In the genomic region with DNA sequence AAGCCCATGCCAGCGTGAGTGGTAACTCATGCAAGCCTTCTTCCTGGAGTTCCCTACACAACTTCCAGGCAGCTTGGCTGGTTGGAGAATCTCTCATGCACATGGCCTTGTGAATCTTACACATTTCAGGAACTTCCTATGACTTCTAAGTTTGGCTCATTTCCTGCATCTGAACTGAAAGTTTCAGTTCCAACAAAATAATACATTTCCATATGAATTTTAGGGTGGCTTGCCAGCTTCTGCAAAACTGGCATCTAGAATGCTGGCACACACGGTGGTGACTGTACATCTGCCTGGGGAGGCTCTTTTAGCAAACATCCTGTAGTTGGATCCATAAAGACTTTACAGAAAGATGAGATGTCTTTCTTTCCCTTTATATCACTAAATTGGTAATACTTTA, we compare ENCODE assay signal across 19 mouse cellular contexts.
DNase-seq lines count a peak whose midpoint lies in the region; ATAC-seq and TF ChIP-seq lines count a peak whose summit lies in the region.
"Had no signal": no experiment of that assay in that cellular context is flagged by ENCODE, and none has a peak within 500 bp of the region (broad histone marks: within the 10 kb centered on the region; RNA-seq: fewer than 3 reads in every experiment).

No protein-coding gene starts in this region.

- TF ChIP-seq CTCF in forebrain, postnatal 0 days (IDR thresholded peaks at IDR 0.05; ENCODE audit: low read depth), result no peak
- no peak for TF ChIP-seq CTCF in thymus, adult 2 months (IDR thresholded peaks at IDR 0.05; ENCODE audit: borderline replicate concordance, control insufficient read depth, extremely low read depth, insufficient read depth, low read length, poor library complexity)

- 57% methylated on average over 2 of the region's 2 CpGs for WGBS in forebrain, postnatal 0 days
- 79% methylated on average over 2 of the region's 2 CpGs for WGBS in forebrain, embryonic 13.5 days
- whole genome bisulfite sequencing in thymus, adult 2 months, result 96% methylated on average over 2 of the region's 2 CpGs

- H3K27me3 ChIP-seq in forebrain, postnatal 0 days (ENCODE audit: insufficient read depth, low read length), result no peaks in the 10 kb centered on the region
- H3K27me3 ChIP-seq in forebrain, embryonic 13.5 days, result no peaks in the 10 kb centered on the region
- H3K27me3 ChIP-seq in thymus, adult 2 months (ENCODE audit: control insufficient read depth, insufficient read depth, low read length), result no peaks in the 10 kb centered on the region
- H3K27me3 ChIP-seq: heart, embryonic 15.5 days; hindbrain, embryonic 13.5 days had no signal

- TF ChIP-seq POLR2A in thymus, adult 2 months (IDR thresholded peaks at IDR 0.05; ENCODE audit: control insufficient read depth, extremely low read depth, insufficient read depth, low read length, poor library complexity), result no peak

- peak; percentile 63 for DNase-seq in forebrain, postnatal 0 days
- peak; percentile 16 to 20 for DNase-seq in left cerebral cortex, postnatal 10 days (ENCODE audit: extremely low spot score in 1 of 2, low spot score in 2 of 2)
- no peak for DNase-seq in left cerebral cortex, adult 11 months (ENCODE audit: low spot score)
- DNase-seq in brain, adult 2 months (ENCODE audit: low read depth, low spot score), result peak; percentile 70
- DNase-seq in telencephalon, adult 2 months (ENCODE audit: low read depth, low spot score), result peak; percentile 65
- DNase-seq in thymus, adult 2 months, result no peak
- DNase-seq: adrenal gland, postnatal 10 days; cerebellum, adult 2 months; cerebellum, postnatal 10 days; gastrocnemius, postnatal 14 days; heart, adult 2 months; heart, postnatal 14 days had no signal

- no peaks in the 10 kb centered on the region for H3K9me3 ChIP-seq in forebrain, postnatal 0 days (ENCODE audit: low read length)
- H3K9me3 ChIP-seq in forebrain, embryonic 13.5 days (replicated peaks), result no peaks in the 10 kb centered on the region
- H3K9me3 ChIP-seq: embryonic facial prominence, embryonic 10.5 days; heart, embryonic 15.5 days; hindbrain, embryonic 13.5 days had no signal

- no peak overlapping the region for H3K27ac ChIP-seq in forebrain, postnatal 0 days (ENCODE audit: low read depth, low read length)
- H3K27ac ChIP-seq in forebrain, embryonic 13.5 days, result no peak overlapping the region
- H3K27ac ChIP-seq in thymus, adult 2 months (ENCODE audit: control insufficient read depth, insufficient read depth, low read length), result no peak overlapping the region
- H3K27ac ChIP-seq: embryonic facial prominence, embryonic 10.5 days; heart, adult 2 months; heart, embryonic 15.5 days; hindbrain, embryonic 13.5 days; hindbrain, postnatal 0 days had no signal

- no peak for ATAC-seq in forebrain, postnatal 0 days
- no peak for ATAC-seq in forebrain, embryonic 13.5 days
- ATAC-seq: forebrain, embryonic 16.5 days; hindbrain, postnatal 0 days had no signal

- no peak overlapping the region for H3K9ac ChIP-seq in forebrain, postnatal 0 days
- no peak overlapping the region for H3K9ac ChIP-seq in forebrain, embryonic 13.5 days
- H3K9ac ChIP-seq: heart, embryonic 15.5 days; hindbrain, embryonic 13.5 days had no signal

- no peaks in the 10 kb centered on the region for H3K4me1 ChIP-seq in forebrain, postnatal 0 days (ENCODE audit: insufficient read depth)
- no peaks in the 10 kb centered on the region for H3K4me1 ChIP-seq in forebrain, embryonic 13.5 days
- no peaks in the 10 kb centered on the region for H3K4me1 ChIP-seq in thymus, adult 2 months (replicated peaks; ENCODE audit: control insufficient read depth, insufficient read depth, low read length)
- H3K4me1 ChIP-seq: embryonic facial prominence, embryonic 10.5 days; heart, embryonic 15.5 days; hindbrain, embryonic 13.5 days had no signal

- H3K36me3 ChIP-seq in forebrain, postnatal 0 days (ENCODE audit: insufficient read depth), result no peaks in the 10 kb centered on the region
- no peaks in the 10 kb centered on the region for H3K36me3 ChIP-seq in forebrain, embryonic 13.5 days (ENCODE audit: poor library complexity, severe bottlenecking)
- H3K36me3 ChIP-seq in thymus, adult 2 months (ENCODE audit: control insufficient read depth, insufficient read depth, low read length), result no peaks in the 10 kb centered on the region
- H3K36me3 ChIP-seq: embryonic facial prominence, embryonic 10.5 days; heart, embryonic 15.5 days; hindbrain, embryonic 13.5 days had no signal

- intact Hi-C loops in left cerebral cortex, postnatal 10 days (cut with DNase I), result no loop called here

- no peak overlapping the region for H3K4me3 ChIP-seq in forebrain, postnatal 0 days (ENCODE audit: low read depth, low read length)
- no peak overlapping the region for H3K4me3 ChIP-seq in forebrain, embryonic 13.5 days
- no peak overlapping the region for H3K4me3 ChIP-seq in thymus, adult 2 months (ENCODE audit: control insufficient read depth, insufficient read depth, low read length)
- H3K4me3 ChIP-seq: embryonic facial prominence, embryonic 10.5 days; heart, adult 2 months; heart, embryonic 15.5 days; hindbrain, embryonic 13.5 days had no signal

- no peak overlapping the region for H3K4me2 ChIP-seq in forebrain, postnatal 0 days (ENCODE audit: low read depth)
- H3K4me2 ChIP-seq in forebrain, embryonic 13.5 days, result no peak overlapping the region
- H3K4me2 ChIP-seq: heart, embryonic 11.5 days; heart, embryonic 15.5 days; hindbrain, embryonic 13.5 days had no signal

Comparison
In these comparisons a context has a peak if more than half of its experiments do, and no peak if none do; other contexts are left out.
1. DNase-seq: peak in forebrain, postnatal 0 days (single experiment), left cerebral cortex, postnatal 10 days (2 of 2), brain, adult 2 months (single experiment) and telencephalon, adult 2 months (single experiment); none in left cerebral cortex, adult 11 months (single experiment) and thymus, adult 2 months (single experiment).